Mouse (Mus musculus): ENCODE measurements around the gene Amz1. TPM values are rescaled to one million over a fixed set of nuclear protein-coding genes. Genes with fewer than 3 reads are reported as not detected.
A peak's percentile ranks its signal among the peaks of the same experiment; 100 is the strongest.

The Amz1 gene
- polyA plus RNA-seq, 1 experiment from 2014 or later, result 0.79 TPM

DNA sequence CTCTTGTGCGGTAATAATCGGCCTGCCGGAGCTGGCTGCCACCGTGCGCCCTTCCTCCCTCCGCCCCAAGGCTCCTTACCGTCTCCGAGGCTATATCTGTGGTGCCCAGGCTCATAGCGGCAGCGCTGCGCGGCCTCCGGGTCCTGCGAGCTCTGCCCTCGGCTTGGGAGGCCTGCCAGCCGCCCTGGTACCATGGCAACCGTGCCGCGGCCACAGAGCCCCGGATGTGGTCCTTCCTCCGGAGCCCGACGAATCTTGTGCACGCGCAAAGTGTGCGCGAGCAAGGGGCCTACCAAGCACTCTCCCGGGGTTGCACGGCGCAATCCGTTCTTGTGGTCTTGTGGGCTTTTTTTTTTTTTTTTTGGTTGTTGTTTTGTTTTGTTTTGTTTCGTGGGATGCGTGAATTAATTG is 21.8 kb upstream of the Amz1 start, which contains the start of gene Iqce:
Gene Iqce (minus strand): TSS at position 276 of the 411 bp plus-strand sequence.
- Histone ChIP-seq H3K27me3 (no peaks in the 10 kb centered on the region), H3K9me3 (replicated peaks) (no peaks in the 10 kb centered on the region), H3K4me1 (peaks cover 42% of the 10 kb centered on the region), H3K9ac (peak within 1 kb of the TSS; percentile 77), H3K27ac (replicated peaks) (peak within 1 kb of the TSS; percentile 91), H3K4me2 (replicated peaks) (peak within 1 kb of the TSS; percentile 74), H3K36me3 (peaks cover 13% of the 10 kb centered on the region), H3K4me3 (replicated peaks) (peak within 1 kb of the TSS; percentile 85)
- under 1% methylated on average over 33 of the region's 33 CpGs for WGBS
- peak; percentile 53 for ATAC-seq (ENCODE audit: insufficient number of reproducible peaks, low FRiP score, low TSS enrichment, low read depth)

DNA sequence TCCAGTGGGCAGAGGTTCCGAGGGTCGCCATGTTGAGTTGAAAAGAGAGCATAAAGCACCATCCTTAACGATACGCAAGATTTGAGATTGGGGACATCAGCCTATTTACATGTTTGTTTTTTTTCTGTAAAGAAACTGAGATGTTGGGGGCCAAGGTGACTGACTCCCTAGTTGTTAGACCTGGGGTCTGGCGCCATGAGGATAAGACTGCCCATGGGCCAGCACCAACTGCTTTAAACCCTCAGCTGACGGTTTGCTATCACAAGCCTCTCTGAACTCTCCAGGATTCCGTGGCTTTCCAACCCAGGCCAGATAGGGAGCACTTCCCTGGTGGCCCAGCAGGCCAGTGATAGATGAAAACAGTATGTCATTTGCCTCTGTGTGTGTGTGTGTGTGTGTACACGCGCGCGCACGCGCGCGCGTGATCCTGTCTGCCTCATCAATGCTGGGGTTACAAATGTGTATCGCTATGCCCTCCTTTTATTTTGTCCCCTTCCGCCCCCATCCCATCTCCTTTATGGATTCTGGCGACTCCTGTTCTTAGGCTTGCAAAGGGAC is 21.2 kb upstream of the Amz1 start:
- no peaks in the 10 kb centered on the region for H3K27me3 ChIP-seq
- peak overlapping the region; percentile 91 for H3K27ac ChIP-seq (replicated peaks)
- H3K9ac ChIP-seq, result peak overlapping the region; percentile 77
- H3K36me3 ChIP-seq, result peaks cover 13% of the 10 kb centered on the region
- peak overlapping the region; percentile 85 for H3K4me3 ChIP-seq (replicated peaks)
- 63% methylated on average over 19 of the region's 19 CpGs for WGBS
- H3K4me1 ChIP-seq, result peaks cover 42% of the 10 kb centered on the region
- no peaks in the 10 kb centered on the region for H3K9me3 ChIP-seq (replicated peaks)
- no peak for ATAC-seq (ENCODE audit: insufficient number of reproducible peaks, low FRiP score, low TSS enrichment, low read depth)
- H3K4me2 ChIP-seq (replicated peaks), result peak overlapping the region; percentile 74

DNA sequence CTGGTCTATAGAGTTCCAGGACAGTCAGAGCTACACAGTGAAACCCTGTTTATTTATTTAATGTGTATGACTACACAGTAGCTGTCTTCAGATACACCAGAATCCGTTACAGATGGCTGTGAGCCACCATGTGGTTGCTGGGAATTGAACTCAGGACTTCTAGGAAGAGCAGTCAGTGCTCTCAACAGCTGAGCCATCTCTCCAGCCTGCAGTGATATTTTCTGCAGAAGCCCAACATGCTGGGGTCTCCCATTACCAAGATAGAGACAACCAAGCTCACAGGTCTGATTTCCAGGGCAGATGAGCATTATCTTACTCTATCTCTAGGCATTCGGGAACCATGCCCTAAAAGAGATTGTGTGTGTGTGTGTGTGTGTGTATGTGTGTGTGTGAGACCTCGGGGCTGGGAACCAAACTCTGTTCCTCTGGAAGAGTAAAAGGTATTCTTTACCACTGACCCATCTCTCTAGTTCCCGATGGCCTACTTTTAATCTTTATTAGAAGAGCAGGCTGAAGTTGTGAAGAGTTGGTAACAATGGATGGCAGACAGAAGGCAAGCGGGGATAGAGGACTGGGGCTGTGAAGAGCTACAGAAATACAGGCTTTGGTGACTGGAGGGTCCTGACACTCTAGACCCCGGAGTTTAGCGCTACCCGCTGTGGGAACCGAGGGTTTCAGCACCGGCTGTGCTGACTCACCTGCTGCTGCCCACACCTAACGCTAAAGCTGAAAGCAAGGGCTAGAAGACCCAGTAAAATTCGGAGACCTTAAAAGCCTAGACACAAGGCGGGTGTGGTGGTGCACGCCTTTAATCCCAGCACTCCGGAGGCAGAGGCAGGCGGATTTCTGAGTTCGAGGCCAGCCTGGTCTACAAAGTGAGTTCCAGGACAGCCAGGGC is 20.2 kb upstream of the Amz1 start:
- Histone ChIP-seq H3K27ac (replicated peaks) (peak overlapping the region; percentile 93), H3K4me1 (peaks cover 42% of the 10 kb centered on the region), H3K4me2 (replicated peaks) (peak overlapping the region; percentile 77), H3K27me3 (no peaks in the 10 kb centered on the region), H3K9me3 (replicated peaks) (no peaks in the 10 kb centered on the region), H3K36me3 (peaks cover 18% of the 10 kb centered on the region; the same call in 1 of the 2 replicates), H3K4me3 (replicated peaks) (peak overlapping the region; percentile 62), H3K9ac (no peak overlapping the region)
- 35% methylated on average over 17 of the region's 17 CpGs for whole genome bisulfite sequencing
- no peak for ATAC-seq (ENCODE audit: insufficient number of reproducible peaks, low FRiP score, low TSS enrichment, low read depth)

DNA sequence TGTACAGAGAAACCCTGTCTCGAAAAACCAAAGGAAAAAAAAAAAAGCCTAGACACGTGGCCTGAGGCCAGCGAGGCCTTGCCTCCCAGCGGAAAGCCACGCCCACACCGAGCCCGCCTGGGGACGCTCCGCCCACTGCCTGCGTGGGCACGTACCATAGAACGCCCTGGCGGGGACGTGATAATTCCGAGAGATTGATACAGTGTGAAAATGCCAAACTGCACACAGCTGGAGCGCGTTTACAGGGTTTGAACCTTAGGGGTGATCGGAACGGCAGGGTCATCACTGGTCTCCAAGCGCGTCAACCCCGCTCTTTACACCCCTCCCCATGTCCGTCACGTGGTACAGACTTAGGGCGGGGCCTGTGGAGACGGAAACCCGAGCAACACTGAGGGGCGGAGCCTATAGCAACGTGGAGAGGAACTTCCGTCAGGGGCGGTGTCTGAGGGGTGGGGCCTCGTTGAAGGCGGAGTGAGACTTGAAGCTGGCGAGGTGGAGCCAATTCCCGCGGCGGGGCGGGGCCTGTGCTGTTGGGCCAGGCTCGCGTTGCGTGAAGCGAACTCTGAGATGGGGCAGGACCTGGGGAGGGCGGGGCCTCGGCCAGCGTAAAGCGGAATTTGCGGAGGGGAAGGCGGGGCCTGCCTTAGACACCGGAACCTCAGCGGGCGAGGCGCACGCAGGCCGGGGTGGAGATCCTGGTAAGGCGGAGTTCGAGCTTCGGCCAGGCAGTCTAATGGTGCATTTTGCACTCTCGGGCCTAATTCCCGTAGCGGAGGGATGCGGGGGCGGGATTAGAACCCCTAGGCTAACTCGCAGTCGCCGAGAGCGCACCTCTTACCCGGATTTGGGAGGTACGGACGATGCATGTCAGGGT is 19.3 kb upstream of the Amz1 start, which contains the start of gene Brat1:
Gene Brat1 (plus strand): TSS at position 634 of the 874 bp plus-strand sequence.
- peak; percentile 94 for ATAC-seq (ENCODE audit: insufficient number of reproducible peaks, low FRiP score, low TSS enrichment, low read depth)
- H3K4me2 ChIP-seq (replicated peaks), result peak within 1 kb of the TSS; percentile 77
- peak within 1 kb of the TSS; percentile 58 for H3K9ac ChIP-seq
- no peaks in the 10 kb centered on the region for H3K27me3 ChIP-seq
- peaks cover 42% of the 10 kb centered on the region for H3K4me1 ChIP-seq
- peak within 1 kb of the TSS; percentile 93 for H3K27ac ChIP-seq (replicated peaks)
- H3K9me3 ChIP-seq (replicated peaks), result no peaks in the 10 kb centered on the region
- H3K4me3 ChIP-seq (replicated peaks), result peak within 1 kb of the TSS; percentile 62
- peaks cover 15% of the 10 kb centered on the region; the same call in 1 of the 2 replicates for H3K36me3 ChIP-seq
- WGBS, result under 1% methylated on average over 69 of the region's 69 CpGs

DNA sequence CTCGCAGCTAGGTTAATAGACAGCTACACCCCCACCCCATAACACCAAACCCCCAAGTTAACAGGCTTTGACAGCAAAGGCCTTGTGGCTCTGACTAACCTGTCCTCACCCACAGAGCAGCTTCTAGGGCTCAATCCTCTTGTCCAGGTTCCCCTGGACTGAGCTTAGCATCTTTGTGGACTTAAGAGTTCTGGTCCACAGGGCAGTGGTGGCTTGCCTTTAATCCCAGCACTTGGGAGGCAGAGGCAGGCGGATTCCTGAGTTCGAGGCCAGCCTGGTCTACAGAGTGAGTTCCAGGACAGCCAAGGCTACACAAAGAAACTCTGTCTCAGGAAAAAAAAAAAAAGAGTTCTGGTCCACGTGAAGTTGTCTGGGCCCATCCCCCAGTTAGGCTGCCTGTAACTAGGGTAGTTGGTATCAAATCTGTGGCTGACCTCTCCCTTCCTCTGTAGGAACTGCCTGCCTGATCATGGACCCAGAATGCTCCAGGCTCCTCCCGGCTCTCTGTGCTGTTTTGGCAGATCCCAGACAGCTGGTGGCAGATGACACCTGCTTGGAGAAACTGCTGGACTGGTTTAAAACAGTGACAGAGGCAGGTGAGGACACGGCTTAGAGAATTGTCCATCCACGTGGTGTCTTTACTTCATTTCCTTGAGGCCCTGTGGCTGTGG is 18.3 kb upstream of the Amz1 start:
- peak overlapping the region; percentile 87 for H3K27ac ChIP-seq (replicated peaks)
- H3K36me3 ChIP-seq, result peaks cover 24% of the 10 kb centered on the region
- H3K4me3 ChIP-seq (replicated peaks), result peak overlapping the region; percentile 62
- ATAC-seq (ENCODE audit: insufficient number of reproducible peaks, low FRiP score, low TSS enrichment, low read depth), result no peak
- H3K9me3 ChIP-seq (replicated peaks), result no peaks in the 10 kb centered on the region
- H3K4me1 ChIP-seq, result peaks cover 38% of the 10 kb centered on the region
- H3K4me2 ChIP-seq (replicated peaks), result peak overlapping the region; percentile 77
- peak overlapping the region; percentile 58 for H3K9ac ChIP-seq
- no peaks in the 10 kb centered on the region for H3K27me3 ChIP-seq
- WGBS, result 40% methylated on average over 7 of the region's 7 CpGs

DNA sequence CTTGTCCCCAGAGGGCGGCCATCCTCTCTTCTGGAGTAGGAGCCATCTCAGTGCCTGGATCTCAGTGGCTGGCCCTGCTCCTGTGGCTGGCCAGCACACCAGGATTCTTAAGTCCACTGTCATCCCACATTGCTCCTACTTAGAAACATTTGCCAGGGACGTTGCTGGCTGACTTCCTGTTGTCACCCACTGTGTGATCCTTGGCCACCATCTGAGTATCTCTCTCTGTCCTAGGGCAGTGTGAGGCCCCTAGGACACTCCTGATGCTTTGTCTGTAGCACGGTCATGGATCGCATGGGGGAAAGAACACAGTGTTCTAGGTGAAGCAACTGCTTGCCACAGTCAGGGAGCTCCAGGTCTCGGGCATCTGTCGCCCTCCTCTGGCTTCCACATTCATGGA is 13.6 kb upstream of the Amz1 start:
- WGBS, result 90% methylated on average over 6 of the region's 6 CpGs
- H3K9me3 ChIP-seq (replicated peaks), result no peaks in the 10 kb centered on the region
- peaks cover 9% of the 10 kb centered on the region for H3K4me1 ChIP-seq
- no peaks in the 10 kb centered on the region for H3K27me3 ChIP-seq
- H3K27ac ChIP-seq (replicated peaks), result no peak overlapping the region
- H3K9ac ChIP-seq, result no peak overlapping the region
- H3K4me3 ChIP-seq (replicated peaks), result no peak overlapping the region
- ATAC-seq (ENCODE audit: insufficient number of reproducible peaks, low FRiP score, low TSS enrichment, low read depth), result no peak
- H3K36me3 ChIP-seq, result peaks cover 71% of the 10 kb centered on the region
- H3K4me2 ChIP-seq (replicated peaks), result no peak overlapping the region

DNA sequence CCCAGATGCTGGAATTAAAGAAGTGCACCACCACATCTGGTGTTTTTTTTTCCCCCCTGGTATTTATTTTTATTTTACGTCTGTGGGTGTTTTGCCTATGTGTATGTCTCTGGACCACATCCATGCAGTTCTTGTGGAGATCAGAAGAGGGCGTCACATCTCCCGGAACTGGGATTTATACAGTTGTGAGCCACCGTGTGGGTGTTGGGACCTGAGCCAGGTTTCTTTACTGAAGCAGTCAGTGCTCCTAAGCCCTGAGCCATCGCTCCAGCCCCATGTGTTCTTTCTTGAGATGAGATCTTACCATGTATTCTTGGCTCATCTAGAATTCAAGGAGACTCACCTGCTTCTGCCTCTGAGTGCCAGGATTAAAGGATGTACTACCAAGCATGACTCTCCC is 12.9 kb upstream of the Amz1 start:
- peaks cover 2% of the 10 kb centered on the region for H3K4me1 ChIP-seq
- no peak overlapping the region for H3K4me2 ChIP-seq (replicated peaks)
- H3K9me3 ChIP-seq (replicated peaks), result no peaks in the 10 kb centered on the region
- WGBS, result 72% methylated on average over 5 of the region's 5 CpGs
- H3K4me3 ChIP-seq (replicated peaks), result no peak overlapping the region
- H3K36me3 ChIP-seq, result peaks cover 78% of the 10 kb centered on the region
- H3K27ac ChIP-seq (replicated peaks), result no peak overlapping the region
- no peaks in the 10 kb centered on the region for H3K27me3 ChIP-seq
- no peak overlapping the region for H3K9ac ChIP-seq
- ATAC-seq (ENCODE audit: insufficient number of reproducible peaks, low FRiP score, low TSS enrichment, low read depth), result no peak

DNA sequence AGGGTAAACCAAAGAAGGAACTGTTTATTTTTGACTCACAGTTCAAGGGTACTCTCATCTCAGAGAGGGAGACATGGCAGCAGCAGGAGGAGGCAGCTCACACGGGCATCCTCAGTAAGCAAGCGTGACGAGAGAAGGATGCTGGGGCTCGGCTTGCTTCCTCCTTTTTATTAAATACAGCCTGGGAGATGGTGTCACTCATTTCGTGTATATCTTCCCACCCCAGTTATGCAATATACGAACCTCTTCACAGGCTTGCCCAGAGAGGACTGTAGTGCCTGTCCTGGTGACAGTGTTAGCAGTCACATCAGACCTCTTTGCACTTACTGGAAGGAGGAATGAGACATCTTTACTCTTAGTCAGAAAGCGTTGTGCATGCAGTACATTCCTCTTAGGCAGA is 3.2 kb upstream of the Amz1 start:
- no peaks in the 10 kb centered on the region for H3K9me3 ChIP-seq (replicated peaks)
- no peak overlapping the region for H3K4me3 ChIP-seq (replicated peaks)
- no peak overlapping the region for H3K4me2 ChIP-seq (replicated peaks)
- H3K36me3 ChIP-seq, result peaks cover 41% of the 10 kb centered on the region
- no peak overlapping the region for H3K9ac ChIP-seq
- H3K27ac ChIP-seq (replicated peaks), result no peak overlapping the region
- no peak for ATAC-seq (ENCODE audit: insufficient number of reproducible peaks, low FRiP score, low TSS enrichment, low read depth)
- 67% methylated on average over 7 of the region's 7 CpGs for WGBS
- no peaks in the 10 kb centered on the region for H3K4me1 ChIP-seq
- H3K27me3 ChIP-seq, result no peaks in the 10 kb centered on the region

DNA sequence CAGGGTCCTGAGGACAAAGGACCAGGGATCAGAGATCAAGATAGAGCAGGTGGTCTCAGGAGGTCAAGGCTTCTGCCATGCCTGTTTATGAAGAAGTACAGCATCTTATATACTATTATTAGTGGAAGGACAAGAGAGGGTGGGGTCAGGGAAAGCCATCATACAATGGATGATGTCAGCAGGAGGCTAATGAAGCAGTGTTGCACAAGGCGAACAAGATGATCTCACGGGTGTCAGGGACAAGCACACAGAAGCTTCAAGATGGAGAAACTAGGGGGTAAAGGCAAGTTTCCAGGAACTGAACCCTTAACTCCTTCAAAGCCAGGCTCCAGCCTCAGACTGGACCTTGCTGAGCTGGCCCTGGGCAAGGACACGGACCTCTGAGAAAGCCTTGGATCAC is 1.8 kb upstream of the Amz1 start:
- H3K4me3 ChIP-seq (replicated peaks), result no peak overlapping the region
- no peak overlapping the region for H3K27ac ChIP-seq (replicated peaks)
- WGBS, result 73% methylated on average over 3 of the region's 3 CpGs
- H3K9me3 ChIP-seq (replicated peaks), result no peaks in the 10 kb centered on the region
- no peak overlapping the region for H3K9ac ChIP-seq
- H3K4me1 ChIP-seq, result no peaks in the 10 kb centered on the region
- no peak for ATAC-seq (ENCODE audit: insufficient number of reproducible peaks, low FRiP score, low TSS enrichment, low read depth)
- H3K36me3 ChIP-seq, result peaks cover 28% of the 10 kb centered on the region
- no peaks in the 10 kb centered on the region for H3K27me3 ChIP-seq
- no peak overlapping the region for H3K4me2 ChIP-seq (replicated peaks)

DNA sequence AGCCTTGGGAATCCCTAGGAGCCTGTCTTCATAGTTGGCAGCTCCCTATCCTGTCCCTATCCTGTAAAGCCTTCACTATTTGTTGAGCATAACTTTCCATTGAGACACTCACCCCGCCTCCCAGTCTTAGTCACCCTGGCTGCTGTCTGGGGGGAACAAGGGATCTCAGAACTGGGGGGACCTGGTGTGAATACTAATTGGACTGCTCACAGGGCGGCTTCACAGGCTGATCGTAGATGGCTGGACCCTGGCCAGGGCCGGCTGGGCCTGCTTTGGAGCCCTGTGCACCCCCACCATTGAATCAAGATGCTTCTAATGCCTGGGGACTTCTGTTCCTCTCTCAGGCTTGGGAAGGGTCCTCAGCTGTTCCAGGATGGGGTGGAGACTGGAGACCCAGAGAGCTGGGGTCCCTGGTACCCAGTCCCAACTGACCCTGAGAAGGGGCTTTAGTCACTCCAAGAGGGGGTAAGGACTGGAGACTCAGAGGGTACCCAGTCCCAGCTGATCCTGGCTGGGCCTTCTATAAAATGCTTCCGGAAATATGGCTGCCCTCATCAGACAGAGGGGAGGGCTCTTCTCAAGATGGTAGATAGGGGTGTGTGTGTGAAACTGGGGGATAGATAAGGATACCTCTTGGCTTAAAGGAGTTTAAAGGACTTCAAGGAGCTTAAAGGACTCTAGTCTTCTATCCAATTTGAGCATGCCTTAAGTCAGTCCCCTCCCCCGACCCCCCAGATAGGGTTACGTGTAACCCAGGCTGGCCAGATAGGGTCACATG is 2.3 kb downstream of the Amz1 start:
- no peak overlapping the region for H3K4me2 ChIP-seq (replicated peaks)
- no peak overlapping the region for H3K27ac ChIP-seq (replicated peaks)
- H3K4me1 ChIP-seq, result no peaks in the 10 kb centered on the region
- ATAC-seq (ENCODE audit: insufficient number of reproducible peaks, low FRiP score, low TSS enrichment, low read depth), result no peak
- H3K9me3 ChIP-seq (replicated peaks), result no peaks in the 10 kb centered on the region
- H3K36me3 ChIP-seq, result no peaks in the 10 kb centered on the region
- no peak overlapping the region for H3K4me3 ChIP-seq (replicated peaks)
- H3K9ac ChIP-seq, result no peak overlapping the region
- WGBS, result 84% methylated on average over 7 of the region's 7 CpGs
- H3K27me3 ChIP-seq, result no peaks in the 10 kb centered on the region
